In genomic region chr14:117527053-117527452, GRCm38 (mm10) we compare ENCODE assay signal across 23 mouse cellular contexts.
"Had no signal": no experiment of that assay in that cellular context is flagged by ENCODE, and none has a peak within 500 bp of the region (broad histone marks: within the 10 kb centered on the region; RNA-seq: fewer than 3 reads in every experiment).

No protein-coding gene starts in this region.

- H3K27me3 ChIP-seq: kidney, embryonic 15.5 days; limb, embryonic 13.5 days; liver, embryonic 12.5 days; liver, embryonic 15.5 days; lung, embryonic 15.5 days; midbrain, embryonic 13.5 days; neural tube, embryonic 13.5 days had no signal

- H3K4me3 ChIP-seq: kidney, embryonic 15.5 days; limb, embryonic 10.5 days; limb, embryonic 13.5 days; liver, embryonic 12.5 days; liver, embryonic 15.5 days; lung, embryonic 15.5 days; midbrain, embryonic 10.5 days; midbrain, embryonic 13.5 days; myocyte; neural tube, embryonic 13.5 days had no signal

- ATAC-seq: liver, embryonic 12.5 days; midbrain, embryonic 13.5 days; midbrain, embryonic 16.5 days had no signal

- DNase-seq: kidney, adult 2 months; kidney, postnatal 10 days; kidney, postnatal 36 days; liver; lung, adult 18-20 months; lung, postnatal 10 days; lung, postnatal 36 days; retina, postnatal 1 day; right cerebral cortex, postnatal 25 days; spleen, adult 18-20 months; thymus, adult 18-20 months; thymus, postnatal 36 days had no signal

- H3K36me3 ChIP-seq: kidney, embryonic 15.5 days; limb, embryonic 10.5 days; limb, embryonic 13.5 days; liver, embryonic 12.5 days; liver, embryonic 15.5 days; lung, embryonic 15.5 days; midbrain, embryonic 10.5 days; midbrain, embryonic 13.5 days; neural tube, embryonic 13.5 days had no signal

- H3K9me3 ChIP-seq: kidney, embryonic 15.5 days; limb, embryonic 10.5 days; limb, embryonic 13.5 days; liver, embryonic 12.5 days; liver, embryonic 15.5 days; lung, embryonic 15.5 days; midbrain, embryonic 10.5 days; midbrain, embryonic 13.5 days; neural tube, embryonic 13.5 days had no signal

- H3K4me1 ChIP-seq: kidney, embryonic 15.5 days; limb, embryonic 10.5 days; limb, embryonic 13.5 days; liver, embryonic 12.5 days; liver, embryonic 15.5 days; lung, embryonic 15.5 days; neural tube, embryonic 13.5 days had no signal

- H3K27ac ChIP-seq: kidney, embryonic 15.5 days; limb, embryonic 10.5 days; limb, embryonic 13.5 days; liver, embryonic 12.5 days; liver, embryonic 15.5 days; lung, embryonic 15.5 days; midbrain, embryonic 10.5 days; midbrain, embryonic 13.5 days; neural tube, embryonic 13.5 days had no signal
